11 mouse cellular contexts compared by ENCODE assay signal in genomic region chr3:144318761-144319467, GRCm38 (mm10).
DNase-seq lines count a peak whose midpoint lies in the region; ATAC-seq and TF ChIP-seq lines count a peak whose summit lies in the region.
"Had no signal": no experiment of that assay in that cellular context is flagged by ENCODE, and none has a peak within 500 bp of the region (broad histone marks: within the 10 kb centered on the region; RNA-seq: fewer than 3 reads in every experiment).

No protein-coding gene starts in this region.

- no peaks in the 10 kb centered on the region for H3K9me3 ChIP-seq in hindbrain, embryonic 11.5 days (ENCODE audit: control insufficient read depth, low read length)
- H3K9me3 ChIP-seq in hindbrain, embryonic 10.5 days, result no peaks in the 10 kb centered on the region
- H3K9me3 ChIP-seq in midbrain, embryonic 12.5 days, result no peaks in the 10 kb centered on the region
- no peaks in the 10 kb centered on the region for H3K9me3 ChIP-seq in lung, postnatal 0 days (ENCODE audit: low read length)
- H3K9me3 ChIP-seq: embryonic facial prominence, embryonic 15.5 days had no signal

- H3K36me3 ChIP-seq in hindbrain, embryonic 11.5 days (ENCODE audit: control insufficient read depth, insufficient read depth, low read length), result no peaks in the 10 kb centered on the region
- H3K36me3 ChIP-seq in hindbrain, embryonic 10.5 days, result no peaks in the 10 kb centered on the region
- H3K36me3 ChIP-seq in midbrain, embryonic 12.5 days, result no peaks in the 10 kb centered on the region
- H3K36me3 ChIP-seq in lung, postnatal 0 days (ENCODE audit: insufficient read depth, low read length), result no peaks in the 10 kb centered on the region
- no peaks in the 10 kb centered on the region for H3K36me3 ChIP-seq in heart, adult 2 months (ENCODE audit: control insufficient read depth, insufficient read depth, low read length)
- H3K36me3 ChIP-seq: embryonic facial prominence, embryonic 15.5 days had no signal

- no peak overlapping the region for H3K4me2 ChIP-seq in hindbrain, embryonic 11.5 days (replicated peaks; ENCODE audit: low read depth, low read length)
- 0 out of 2 replicates have a peak overlapping the region, but pooled peaks have one; percentile 9 for H3K4me2 ChIP-seq in midbrain, embryonic 12.5 days (replicated peaks)
- no peak overlapping the region for H3K4me2 ChIP-seq in lung, postnatal 0 days (replicated peaks; ENCODE audit: low read depth, low read length)
- H3K4me2 ChIP-seq: embryonic facial prominence, embryonic 15.5 days had no signal

- intact Hi-C loops in heart, adult 2 months (cut with DNase I), result no loop called here

- TF ChIP-seq POLR2A in heart, adult 2 months (IDR thresholded peaks at IDR 0.05; ENCODE audit: insufficient read depth, low read depth, low read length), result no peak

- H3K27ac ChIP-seq in hindbrain, embryonic 11.5 days (ENCODE audit: low read depth, low read length), result no peak overlapping the region
- no peak overlapping the region for H3K27ac ChIP-seq in hindbrain, embryonic 10.5 days
- H3K27ac ChIP-seq in midbrain, embryonic 12.5 days (replicated peaks), result peak overlapping the region; percentile 56; the same call in 1 of the 2 replicates
- H3K27ac ChIP-seq in lung, postnatal 0 days (ENCODE audit: low read length), result no peak overlapping the region
- H3K27ac ChIP-seq in heart, adult 2 months, result no peak overlapping the region
- H3K27ac ChIP-seq: embryonic facial prominence, embryonic 15.5 days had no signal

- H3K4me1 ChIP-seq in hindbrain, embryonic 11.5 days (replicated peaks; ENCODE audit: control insufficient read depth, insufficient read depth, low read length), result no peaks in the 10 kb centered on the region
- H3K4me1 ChIP-seq in hindbrain, embryonic 10.5 days (replicated peaks), result no peaks in the 10 kb centered on the region; the same call in 1 of the 2 replicates
- peaks cover 10% of the 10 kb centered on the region for H3K4me1 ChIP-seq in midbrain, embryonic 12.5 days
- no peaks in the 10 kb centered on the region for H3K4me1 ChIP-seq in lung, postnatal 0 days (ENCODE audit: insufficient read depth, low read depth, low read length)
- no peaks in the 10 kb centered on the region for H3K4me1 ChIP-seq in heart, adult 2 months (ENCODE audit: control insufficient read depth, insufficient read depth, low read length)

- no peak for TF ChIP-seq EP300 in lung, postnatal 0 days (IDR thresholded peaks at IDR 0.05)
- TF ChIP-seq EP300 in heart, adult 2 months (IDR thresholded peaks at IDR 0.05; ENCODE audit: insufficient read depth, low read depth, low read length), result no peak

- no peak overlapping the region for H3K9ac ChIP-seq in hindbrain, embryonic 11.5 days (ENCODE audit: low read depth, low read length)
- no peak overlapping the region for H3K9ac ChIP-seq in midbrain, embryonic 12.5 days (replicated peaks)
- H3K9ac ChIP-seq in lung, postnatal 0 days (replicated peaks; ENCODE audit: low read depth), result no peak overlapping the region
- H3K9ac ChIP-seq in heart, adult 2 months (ENCODE audit: low read depth, low read length), result no peak overlapping the region
- H3K9ac ChIP-seq: embryonic facial prominence, embryonic 15.5 days had no signal

- H3K79me2 ChIP-seq in heart, adult 2 months (replicated peaks; ENCODE audit: control insufficient read depth, insufficient read depth, low read length), result no peaks in the 10 kb centered on the region

- H3K4me3 ChIP-seq in hindbrain, embryonic 11.5 days (ENCODE audit: low read depth, low read length), result no peak overlapping the region
- H3K4me3 ChIP-seq in hindbrain, embryonic 10.5 days, result no peak overlapping the region
- no peak overlapping the region for H3K4me3 ChIP-seq in midbrain, embryonic 12.5 days
- H3K4me3 ChIP-seq in lung, postnatal 0 days (ENCODE audit: low read depth, low read length), result no peak overlapping the region
- H3K4me3 ChIP-seq in heart, adult 2 months, result no peak overlapping the region
- H3K4me3 ChIP-seq: embryonic facial prominence, embryonic 15.5 days had no signal

- 61% methylated on average over 16 of the region's 16 CpGs for WGBS in hindbrain, embryonic 11.5 days
- 67% methylated on average over 16 of the region's 16 CpGs for WGBS in hindbrain, embryonic 10.5 days
- 35% methylated on average over 16 of the region's 16 CpGs for WGBS in midbrain, embryonic 12.5 days
- WGBS in lung, postnatal 0 days, result 69% methylated on average over 16 of the region's 16 CpGs
- 66% methylated on average over 16 of the region's 16 CpGs for WGBS in heart, adult 2 months

- no peaks in the 10 kb centered on the region for H3K27me3 ChIP-seq in hindbrain, embryonic 11.5 days (ENCODE audit: control insufficient read depth, insufficient read depth, low read length)
- no peaks in the 10 kb centered on the region for H3K27me3 ChIP-seq in hindbrain, embryonic 10.5 days (ENCODE audit: insufficient read depth, poor library complexity, severe bottlenecking)
- H3K27me3 ChIP-seq in midbrain, embryonic 12.5 days, result no peaks in the 10 kb centered on the region
- no peaks in the 10 kb centered on the region for H3K27me3 ChIP-seq in lung, postnatal 0 days (replicated peaks; ENCODE audit: insufficient read depth, low read length)
- no peaks in the 10 kb centered on the region for H3K27me3 ChIP-seq in heart, adult 2 months (ENCODE audit: control insufficient read depth, insufficient read depth, low read length)
- H3K27me3 ChIP-seq: CH12.LX; embryonic facial prominence, embryonic 15.5 days had no signal

- peak; percentile 66 for ATAC-seq in hindbrain, embryonic 11.5 days (ENCODE audit: low FRiP score)
- ATAC-seq in midbrain, embryonic 12.5 days (ENCODE audit: low FRiP score, low read depth), result peak; percentile 84
- ATAC-seq in lung, postnatal 0 days, result no peak

- peak; percentile 19 for DNase-seq in hindbrain, embryonic 11.5 days (ENCODE audit: low spot score)
- no peak for DNase-seq in hindbrain, embryonic 10.5 days (ENCODE audit: low spot score)
- DNase-seq in layer of hippocampus, adult 9-10 months (ENCODE audit: low spot score), result peak; percentile 30
- no peak for DNase-seq in lung, postnatal 0 days (ENCODE audit: low spot score)
- DNase-seq in adrenal gland, postnatal 10 days, result no peak
- no peak for DNase-seq in heart, adult 2 months
- no peak for DNase-seq in thymus, adult 18-20 months
- DNase-seq: thymus, adult 2 months had no signal

- TF ChIP-seq CTCF in lung, postnatal 0 days (IDR thresholded peaks at IDR 0.05), result no peak
- TF ChIP-seq CTCF in heart, adult 2 months (IDR thresholded peaks at IDR 0.05), result no peak

Comparison
In these comparisons a context has a peak if more than half of its experiments do, and no peak if none do; other contexts are left out.
1. DNase-seq: peak in hindbrain, embryonic 11.5 days (single experiment) and layer of hippocampus, adult 9-10 months (single experiment); none in hindbrain, embryonic 10.5 days (single experiment), lung, postnatal 0 days (single experiment), adrenal gland, postnatal 10 days (single experiment), heart, adult 2 months (0 of 2) and thymus, adult 18-20 months (0 of 2).